In genomic region chr7:130948563-130949208, GRCm38 (mm10) we compare ENCODE assay signal across 9 mouse cellular contexts. TPM values are rescaled to one million over a fixed set of nuclear protein-coding genes. Genes with fewer than 3 reads are reported as not detected.
DNase-seq lines count a peak whose midpoint lies in the region; ATAC-seq and TF ChIP-seq lines count a peak whose summit lies in the region.
"Had no signal": no experiment of that assay in that cellular context is flagged by ENCODE, and none has a peak within 500 bp of the region (broad histone marks: within the 10 kb centered on the region; RNA-seq: fewer than 3 reads in every experiment).

No protein-coding gene starts in this region.

- DNase-seq in kidney, postnatal 0 days (ENCODE audit: low spot score): peak; percentile 39
- no peak for DNase-seq in kidney, adult 11 months
- no peak for DNase-seq in limb, embryonic 10.5 days (ENCODE audit: low spot score)
- no peak for DNase-seq in gastrocnemius, adult 8-10 months (ENCODE audit: low spot score in 2 of 2)
- DNase-seq in right cerebral cortex, postnatal 4 days: no peak

- 50% methylated on average over 5 of the region's 5 CpGs for WGBS in kidney, postnatal 0 days
- WGBS in limb, embryonic 10.5 days: 57% methylated on average over 5 of the region's 5 CpGs

- no peak overlapping the region for H3K4me3 ChIP-seq in kidney, postnatal 0 days (replicated peaks; ENCODE audit: low read depth, low read length)
- H3K4me3 ChIP-seq in ES-Bruce4 (ENCODE audit: low read depth, low read length): peak overlapping the region; percentile 41
- H3K4me3 ChIP-seq in limb, embryonic 10.5 days: no peak overlapping the region

- no peak overlapping the region for H3K27ac ChIP-seq in kidney, postnatal 0 days
- H3K27ac ChIP-seq in ES-Bruce4 (ENCODE audit: insufficient read depth, low read length): peak overlapping the region; percentile 23
- peak overlapping the region; percentile 44 for H3K27ac ChIP-seq in limb, embryonic 10.5 days
- H3K27ac ChIP-seq: macrophage had no signal

- no peak for TF ChIP-seq POLR2A in ES-Bruce4 (IDR thresholded peaks at IDR 0.05; ENCODE audit: insufficient read depth, low read length)

- H3K36me3 ChIP-seq in kidney, postnatal 0 days (ENCODE audit: insufficient read depth, low read length): no peaks in the 10 kb centered on the region
- H3K36me3 ChIP-seq in ES-Bruce4 (ENCODE audit: control insufficient read depth, insufficient read depth, low read length, poor library complexity, severe bottlenecking): no peaks in the 10 kb centered on the region
- H3K36me3 ChIP-seq in limb, embryonic 10.5 days: no peaks in the 10 kb centered on the region

- no peak for TF ChIP-seq EP300 in ES-Bruce4 (IDR thresholded peaks at IDR 0.05; ENCODE audit: insufficient read depth, low read depth, low read length)

- ATAC-seq in kidney, postnatal 0 days (replicated peaks; ENCODE audit: low FRiP score, low read depth): no peak
- ATAC-seq in common myeloid progenitor, adult 5-6 weeks (replicated peaks; ENCODE audit: low read depth, poor library complexity, severe bottlenecking): peak; percentile 53

- no peak overlapping the region for H3K9ac ChIP-seq in kidney, postnatal 0 days (ENCODE audit: low read depth, low read length)
- peak overlapping the region; percentile 74 for H3K9ac ChIP-seq in ES-Bruce4 (ENCODE audit: low read depth, poor library complexity, severe bottlenecking)

- no peak overlapping the region for H3K4me2 ChIP-seq in kidney, postnatal 0 days (ENCODE audit: low read length)

- TF ChIP-seq CTCF in kidney, postnatal 0 days (IDR thresholded peaks at IDR 0.05; ENCODE audit: low read depth): no peak
- TF ChIP-seq CTCF in ES-Bruce4 (IDR thresholded peaks at IDR 0.05; ENCODE audit: low read depth, low read length): no peak

- no peaks in the 10 kb centered on the region for H3K27me3 ChIP-seq in kidney, postnatal 0 days (ENCODE audit: insufficient read depth, low read length)
- H3K27me3 ChIP-seq in ES-Bruce4 (ENCODE audit: control insufficient read depth, insufficient read depth, low read length, poor library complexity, severe bottlenecking): no peaks in the 10 kb centered on the region
- H3K27me3 ChIP-seq in limb, embryonic 10.5 days (ENCODE audit: low read depth, poor library complexity, severe bottlenecking): no peaks in the 10 kb centered on the region

- no peaks in the 10 kb centered on the region; the same call in 1 of the 2 replicates for H3K4me1 ChIP-seq in kidney, postnatal 0 days (replicated peaks; ENCODE audit: insufficient read depth, low read length)
- H3K4me1 ChIP-seq in ES-Bruce4 (ENCODE audit: control insufficient read depth, insufficient read depth, low read length): peaks cover 5% of the 10 kb centered on the region
- peaks cover 12% of the 10 kb centered on the region for H3K4me1 ChIP-seq in limb, embryonic 10.5 days

- no peaks in the 10 kb centered on the region for H3K9me3 ChIP-seq in kidney, postnatal 0 days (replicated peaks; ENCODE audit: low read length)
- no peaks in the 10 kb centered on the region for H3K9me3 ChIP-seq in ES-Bruce4 (replicated peaks; ENCODE audit: control insufficient read depth, insufficient read depth, low read length, poor library complexity, severe bottlenecking)
- no peaks in the 10 kb centered on the region for H3K9me3 ChIP-seq in limb, embryonic 10.5 days (replicated peaks)

RNA-seq across cellular contexts. Expression of gene Htra1, which starts 12.8 kb away (rescaled TPM):
- polyA plus RNA-seq in kidney, postnatal 0 days (2015; fragmentation: Nextera tagmentation; extraction: Ambion mirVana): 14.5 and 14.8 TPM in 2 replicates
- polyA plus RNA-seq in ES-Bruce4 (2011; ENCODE audit: insufficient read depth, insufficient read length, low read depth, missing spikeins): 33.2 and 34.2 TPM in 2 replicates
- total RNA-seq in common myeloid progenitor, adult 5-6 weeks (2017): not detected in 2 replicates
- polyA plus RNA-seq in limb, embryonic 10.5 days (2016; fragmentation: Nextera tagmentation; extraction: Ambion mirVana): 3.0 and 5.1 TPM in 2 replicates
- total RNA-seq in gastrocnemius, adult 8-10 months (2022): 10 to 100 TPM; 33.9 to 51.0 (median 36.5) TPM
- total RNA-seq: neutrophil, adult 5-6 weeks had no signal
